Mouse (Mus musculus): ENCODE results near the gene Bag1. TPM values are rescaled to one million over a fixed set of nuclear protein-coding genes. Genes with fewer than 3 reads are reported as not detected.

Gene Bag1
- polyA plus RNA-seq, 1 experiment from 2014 or later: 173 TPM

- Histone ChIP-seq H3K4me2 (no peak overlapping the region), H3K4me3 (no peak overlapping the region), H3K9ac (no peak overlapping the region), H3K9me3 (no peaks in the 10 kb centered on the region), H3K4me1 (no peaks in the 10 kb centered on the region), H3K27me3 (replicated peaks) (no peaks in the 10 kb centered on the region), H3K36me3 (replicated peaks) (no peaks in the 10 kb centered on the region), H3K27ac (no peak overlapping the region)
- ATAC-seq (replicated peaks): no peak
- 96% methylated on average over 3 of the region's 3 CpGs for WGBS
These were observed 48.0 kb downstream of the Bag1 start for GRCm38 (mm10) chr4:40900071-40900470.

GRCm38 (mm10) chr4:40899264-40899663 is 48.8 kb downstream of the Bag1 start:
- Histone ChIP-seq H3K9ac (no peak overlapping the region), H3K4me3 (no peak overlapping the region), H3K36me3 (replicated peaks) (no peaks in the 10 kb centered on the region), H3K27me3 (replicated peaks) (no peaks in the 10 kb centered on the region), H3K4me2 (no peak overlapping the region), H3K4me1 (no peaks in the 10 kb centered on the region), H3K27ac (no peak overlapping the region), H3K9me3 (no peaks in the 10 kb centered on the region)
- 66% methylated on average over 2 of the region's 2 CpGs for WGBS
- no peak for ATAC-seq (replicated peaks)

- Histone ChIP-seq H3K4me2 (no peak overlapping the region), H3K9me3 (no peaks in the 10 kb centered on the region), H3K4me3 (no peak overlapping the region), H3K9ac (no peak overlapping the region), H3K4me1 (no peaks in the 10 kb centered on the region), H3K36me3 (replicated peaks) (no peaks in the 10 kb centered on the region), H3K27me3 (replicated peaks) (no peaks in the 10 kb centered on the region), H3K27ac (no peak overlapping the region)
- ATAC-seq (replicated peaks): no peak
- 80% methylated on average over 6 of the region's 6 CpGs for WGBS
These were observed 49.5 kb downstream of the Bag1 start for GRCm38 (mm10) chr4:40898476-40899044.

GRCm38 (mm10) chr4:40895646-40896045 is 52.4 kb downstream of the Bag1 start:
- H3K4me1 ChIP-seq: no peaks in the 10 kb centered on the region
- H3K4me2 ChIP-seq: no peak overlapping the region
- no peak for ATAC-seq (replicated peaks)
- H3K9ac ChIP-seq: no peak overlapping the region
- WGBS: 89% methylated on average over 2 of the region's 2 CpGs
- H3K4me3 ChIP-seq: no peak overlapping the region
- no peaks in the 10 kb centered on the region for H3K9me3 ChIP-seq
- no peak overlapping the region for H3K27ac ChIP-seq
- no peaks in the 10 kb centered on the region for H3K36me3 ChIP-seq (replicated peaks)
- H3K27me3 ChIP-seq (replicated peaks): no peaks in the 10 kb centered on the region

GRCm38 (mm10) chr4:40895118-40895517 is 53.0 kb downstream of the Bag1 start:
- Histone ChIP-seq H3K4me3 (no peak overlapping the region), H3K27me3 (replicated peaks) (no peaks in the 10 kb centered on the region), H3K36me3 (replicated peaks) (no peaks in the 10 kb centered on the region), H3K9me3 (no peaks in the 10 kb centered on the region), H3K27ac (no peak overlapping the region), H3K4me1 (no peaks in the 10 kb centered on the region), H3K4me2 (no peak overlapping the region), H3K9ac (no peak overlapping the region)
- WGBS: 97% methylated on average over 3 of the region's 3 CpGs
- no peak for ATAC-seq (replicated peaks)

- Histone ChIP-seq H3K36me3 (replicated peaks) (no peaks in the 10 kb centered on the region), H3K9ac (no peak overlapping the region), H3K4me2 (no peak overlapping the region), H3K27ac (no peak overlapping the region), H3K9me3 (no peaks in the 10 kb centered on the region), H3K4me1 (no peaks in the 10 kb centered on the region), H3K4me3 (no peak overlapping the region), H3K27me3 (replicated peaks) (no peaks in the 10 kb centered on the region)
- WGBS: 83% methylated on average over 5 of the region's 5 CpGs
- ATAC-seq (replicated peaks): no peak
These were observed 56.9 kb downstream of the Bag1 start for GRCm38 (mm10) chr4:40891206-40891605.

GRCm38 (mm10) chr4:40889983-40890382 is 58.1 kb downstream of the Bag1 start:
- Histone ChIP-seq H3K4me2 (no peak overlapping the region), H3K4me1 (no peaks in the 10 kb centered on the region), H3K27ac (no peak overlapping the region), H3K36me3 (replicated peaks) (no peaks in the 10 kb centered on the region), H3K9ac (no peak overlapping the region), H3K27me3 (replicated peaks) (no peaks in the 10 kb centered on the region), H3K9me3 (no peaks in the 10 kb centered on the region), H3K4me3 (no peak overlapping the region)
- 87% methylated on average over 4 of the region's 4 CpGs for WGBS
- no peak for ATAC-seq (replicated peaks)

- no peak overlapping the region for H3K9ac ChIP-seq
- no peaks in the 10 kb centered on the region for H3K9me3 ChIP-seq
- H3K4me1 ChIP-seq: no peaks in the 10 kb centered on the region
- no peak overlapping the region for H3K4me2 ChIP-seq
- no peak overlapping the region for H3K27ac ChIP-seq
- no peak overlapping the region for H3K4me3 ChIP-seq
- H3K36me3 ChIP-seq (replicated peaks): no peaks in the 10 kb centered on the region
- H3K27me3 ChIP-seq (replicated peaks): no peaks in the 10 kb centered on the region
- WGBS: 60% methylated on average over 3 of the region's 3 CpGs
- no peak for ATAC-seq (replicated peaks)
These were observed 58.8 kb downstream of the Bag1 start for GRCm38 (mm10) chr4:40889252-40889651.

GRCm38 (mm10) chr4:40888839-40889238 is 59.3 kb downstream of the Bag1 start:
- Histone ChIP-seq H3K9me3 (no peaks in the 10 kb centered on the region), H3K4me1 (no peaks in the 10 kb centered on the region), H3K27ac (no peak overlapping the region), H3K36me3 (replicated peaks) (no peaks in the 10 kb centered on the region), H3K4me2 (no peak overlapping the region), H3K27me3 (replicated peaks) (no peaks in the 10 kb centered on the region), H3K4me3 (no peak overlapping the region), H3K9ac (no peak overlapping the region)
- ATAC-seq (replicated peaks): no peak
- WGBS: 84% methylated on average over 11 of the region's 11 CpGs

Small RNAs within 50 kb of the gene (microRNA-seq; reads per million reads assigned to microRNA genes)
- 3.1 reads per million, percentile 15 among the genes with 10 or more reads in this experiment for gene Mir3094

Other genes starting within 250 kb of the Bag1 start
- gene Aptx, start 245.1 kb downstream of the Bag1 start, polyA plus RNA-seq (2015; fragmentation: Nextera tagmentation; extraction: Ambion mirVana): 48.2 and 50.8 TPM in 2 replicates
- gene Dnaja1, start 226.1 kb downstream of the Bag1 start, polyA plus RNA-seq (2015; fragmentation: Nextera tagmentation; extraction: Ambion mirVana): 628 and 666 TPM in 2 replicates
- gene Smu1, start 190.4 kb downstream of the Bag1 start, polyA plus RNA-seq (2015; fragmentation: Nextera tagmentation; extraction: Ambion mirVana): 118 and 120 TPM in 2 replicates
- 7.5 and 7.8 TPM in 2 replicates for gene B4galt1, start 94.3 kb downstream of the Bag1 start, polyA plus RNA-seq (2015; fragmentation: Nextera tagmentation; extraction: Ambion mirVana)
- not detected in 2 replicates for gene Spink4, start 28.2 kb downstream of the Bag1 start, polyA plus RNA-seq (2015; fragmentation: Nextera tagmentation; extraction: Ambion mirVana)
- gene Chmp5, start 113 bp upstream of the Bag1 start, polyA plus RNA-seq (2015; fragmentation: Nextera tagmentation; extraction: Ambion mirVana): 150 and 156 TPM in 2 replicates
- 110 and 121 TPM in 2 replicates for gene Nfx1, start 22.6 kb upstream of the Bag1 start, polyA plus RNA-seq (2015; fragmentation: Nextera tagmentation; extraction: Ambion mirVana)
- gene Aqp7, start 99.8 kb upstream of the Bag1 start, polyA plus RNA-seq (2015; fragmentation: Nextera tagmentation; extraction: Ambion mirVana): not detected in 2 replicates
- gene Aqp3, start 149.9 kb upstream of the Bag1 start, polyA plus RNA-seq (2015; fragmentation: Nextera tagmentation; extraction: Ambion mirVana): 0.15 and 0.58 TPM in 2 replicates
- gene Nol6, start 176.2 kb upstream of the Bag1 start, polyA plus RNA-seq (2015; fragmentation: Nextera tagmentation; extraction: Ambion mirVana): 40.9 and 41.1 TPM in 2 replicates
- gene Ube2r2, start 187.4 kb upstream of the Bag1 start, polyA plus RNA-seq (2015; fragmentation: Nextera tagmentation; extraction: Ambion mirVana): 58.0 and 60.2 TPM in 2 replicates

Data from midbrain, embryonic 15.5 days (tissue).